Mouse (Mus musculus) liver (tissue): ENCODE measurements at regions not wholly inside any gene's neighbourhood (a gene's known extent, or its start where the extent isn't known, plus 50 kb on each side); places are given as distances from the start of the nearest gene placed in this dataset.

Experiments
- DNase-seq: peaks from one replicate; pipeline ENCODE4 v3.0.0-alpha.2; 2020; ENCODE audit warnings: mixed read lengths

- DNase-seq, result no peak
Observed at GRCm38 (mm10) chr10:99417591-99417990, 154.6 kb downstream of the Dusp6 start.

DNA sequence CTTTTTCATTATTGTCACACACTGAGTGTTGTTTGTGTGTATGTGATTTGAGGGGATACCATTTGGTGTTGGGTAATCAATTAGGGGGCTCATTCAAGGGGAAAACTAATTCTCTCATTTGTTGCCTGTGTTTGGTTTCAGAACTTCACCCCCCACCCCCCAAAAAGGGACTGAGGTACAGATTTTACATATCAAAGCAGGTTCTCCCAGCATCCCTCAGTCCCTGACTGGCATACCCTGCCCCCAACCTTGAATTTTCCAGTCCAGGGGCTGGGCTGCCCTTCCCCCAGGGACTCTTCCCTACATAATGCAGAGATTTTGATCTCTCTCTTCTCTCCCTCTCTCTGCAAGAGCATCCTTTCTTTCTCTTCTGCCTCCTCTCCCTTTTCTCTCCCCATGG lies 155.5 kb downstream of the Dusp6 start:
- no peak for DNase-seq

GRCm38 (mm10) chr10:99419532-99419931 lies 156.5 kb downstream of the Dusp6 start:
- DNase-seq, result no peak

DNA sequence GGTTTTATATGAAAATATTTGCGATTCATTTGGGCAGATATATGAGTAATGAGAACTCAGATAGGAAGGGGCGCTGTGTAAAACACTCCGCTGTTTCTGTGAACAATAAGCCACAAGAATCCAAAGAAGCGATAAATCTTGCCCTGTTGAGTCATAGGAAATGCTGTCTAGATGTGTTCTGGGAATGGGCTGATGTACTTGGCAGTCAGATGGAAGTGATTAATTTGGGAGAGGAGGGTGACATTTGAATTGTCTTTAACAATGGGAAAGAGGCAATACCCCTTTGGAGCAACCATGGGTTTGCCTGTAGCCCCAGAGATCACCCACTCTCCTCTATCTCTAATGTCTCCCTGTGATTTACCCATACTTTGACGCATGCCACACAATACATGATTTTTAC lies 160.4 kb downstream of the Dusp6 start:
- no peak for DNase-seq

GRCm38 (mm10) chr10:99425265-99425664 lies 162.2 kb downstream of the Dusp6 start:
- no peak for DNase-seq

DNA sequence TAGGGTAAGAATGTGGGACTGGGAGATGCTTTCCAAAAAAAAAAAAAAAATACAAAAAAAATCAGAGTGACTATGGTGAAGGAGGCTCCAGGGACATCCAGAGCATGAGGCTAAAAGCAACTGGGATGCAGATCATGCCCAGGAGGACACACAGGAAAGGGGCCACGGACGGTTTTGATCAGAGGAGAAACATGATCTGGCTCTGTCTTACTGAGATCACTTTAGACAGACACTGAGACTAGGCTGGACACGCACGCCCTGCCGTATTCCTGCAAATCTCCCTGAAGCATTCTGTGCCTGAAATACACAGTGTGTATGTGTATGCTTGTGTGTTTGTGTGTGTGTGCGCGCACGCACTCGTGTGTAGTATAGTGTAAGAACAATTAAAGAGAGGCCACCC lies 167.1 kb downstream of the Dusp6 start:
- no peak for DNase-seq

DNA sequence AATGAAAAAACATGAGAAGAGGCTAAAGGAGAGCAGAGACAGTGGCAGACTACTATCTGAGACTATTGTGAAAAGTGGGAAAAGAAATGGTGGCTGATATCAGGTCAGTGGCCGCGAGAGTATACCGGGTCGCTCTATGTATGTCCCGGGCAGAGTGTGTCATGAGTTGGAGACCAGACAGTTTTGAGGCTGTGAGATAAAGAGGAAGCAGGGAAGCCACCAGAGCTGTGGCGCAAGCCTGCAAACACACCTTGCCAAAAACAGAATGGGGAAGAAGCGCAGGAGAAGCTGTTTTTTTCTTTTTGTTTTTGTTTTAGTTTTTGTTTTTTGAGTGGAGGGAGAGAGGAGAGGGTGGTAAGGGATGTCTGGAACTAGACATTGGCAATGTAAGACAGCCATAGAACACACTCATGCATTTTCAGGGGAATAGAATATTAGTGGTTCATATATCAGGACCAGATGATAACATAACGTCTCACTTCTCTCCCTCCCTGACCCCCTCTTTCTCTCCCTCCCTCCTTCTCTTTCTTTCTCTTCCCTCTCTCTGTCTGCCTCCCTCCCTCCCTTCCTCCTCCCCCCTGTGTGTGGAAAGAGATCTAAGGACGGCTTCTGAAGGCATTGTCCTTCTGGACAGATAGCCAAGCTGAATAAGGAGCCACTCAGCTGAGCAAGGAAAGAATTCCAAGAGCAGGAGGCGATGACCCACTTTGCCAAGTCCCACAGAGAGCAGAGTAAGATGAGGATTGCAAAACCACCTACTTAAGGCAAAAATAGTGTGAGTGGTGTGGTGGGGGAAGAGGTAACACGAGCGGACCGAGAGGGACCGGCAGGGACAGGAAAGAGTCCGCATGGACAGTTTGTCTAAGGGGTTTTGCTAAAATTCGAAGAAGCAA lies 167.9 kb downstream of the Dusp6 start:
- peak; percentile 17 for DNase-seq

DNA sequence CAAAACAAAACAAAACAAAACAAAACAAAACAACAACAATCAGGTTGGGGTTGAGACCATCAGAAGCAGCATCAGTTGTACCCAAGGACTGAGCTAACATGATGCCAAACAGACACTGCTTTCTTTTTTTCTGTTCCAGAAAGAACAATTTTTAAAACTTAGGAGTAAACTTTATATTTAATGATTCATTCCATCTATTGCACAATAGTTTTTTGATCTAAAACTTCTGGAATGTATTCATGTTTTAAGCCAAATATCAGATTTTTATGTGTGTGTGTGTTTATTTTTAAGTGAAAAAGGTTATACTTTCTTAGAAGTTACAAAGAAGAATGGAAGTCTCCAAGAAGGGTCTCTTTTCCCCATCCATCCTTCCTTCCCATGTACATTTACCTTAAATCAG lies 174.0 kb downstream of the Dusp6 start:
- DNase-seq, result no peak

GRCm38 (mm10) chr10:99440169-99440568 lies 177.1 kb downstream of the Dusp6 start:
- DNase-seq, result no peak

DNA sequence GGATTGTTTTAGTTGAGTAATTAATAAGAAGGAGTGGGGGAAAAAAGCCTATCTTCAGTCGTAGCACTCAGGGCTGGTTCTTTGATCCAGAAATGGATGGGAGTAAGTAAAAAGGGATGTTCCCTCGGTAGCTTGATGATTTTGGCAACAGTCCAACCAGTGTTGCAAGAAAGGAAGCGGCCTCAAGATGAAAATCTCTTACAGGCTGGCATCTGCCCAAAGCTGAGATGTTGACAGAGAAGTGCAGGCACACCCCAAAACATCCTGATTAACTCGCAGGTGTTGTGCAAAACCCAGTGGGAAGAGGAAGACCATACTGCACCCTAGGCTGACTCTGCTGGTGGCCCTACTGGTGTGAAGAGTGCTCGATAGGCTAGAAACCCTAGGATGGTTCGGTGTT lies 178.0 kb downstream of the Dusp6 start:
- peak; percentile 17 for DNase-seq

DNA sequence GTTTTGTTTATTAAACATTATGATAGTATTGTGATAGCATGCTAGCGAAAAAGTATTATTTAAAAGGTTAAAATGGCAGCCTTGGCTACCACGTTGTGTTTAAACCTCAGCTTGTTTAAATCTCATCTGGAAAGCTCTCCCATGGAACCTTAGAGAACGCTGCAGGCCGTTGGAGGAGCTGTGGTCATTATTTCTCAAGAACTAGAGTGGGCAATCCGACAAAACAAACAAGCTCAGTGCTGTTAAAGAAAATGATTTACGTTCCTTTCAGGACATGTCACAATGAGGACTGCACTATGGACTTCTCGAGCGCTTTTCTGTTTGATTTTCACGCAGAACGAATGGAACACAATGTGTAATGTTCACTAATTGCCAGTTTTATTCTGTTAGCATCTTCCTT lies 178.9 kb downstream of the Dusp6 start:
- DNase-seq, result no peak

GRCm38 (mm10) chr10:99443453-99444170 lies 180.6 kb downstream of the Dusp6 start:
- no peak for DNase-seq

- DNase-seq, result no peak
Observed at GRCm38 (mm10) chr10:99450714-99451625, 187.9 kb downstream of the Dusp6 start.

DNA sequence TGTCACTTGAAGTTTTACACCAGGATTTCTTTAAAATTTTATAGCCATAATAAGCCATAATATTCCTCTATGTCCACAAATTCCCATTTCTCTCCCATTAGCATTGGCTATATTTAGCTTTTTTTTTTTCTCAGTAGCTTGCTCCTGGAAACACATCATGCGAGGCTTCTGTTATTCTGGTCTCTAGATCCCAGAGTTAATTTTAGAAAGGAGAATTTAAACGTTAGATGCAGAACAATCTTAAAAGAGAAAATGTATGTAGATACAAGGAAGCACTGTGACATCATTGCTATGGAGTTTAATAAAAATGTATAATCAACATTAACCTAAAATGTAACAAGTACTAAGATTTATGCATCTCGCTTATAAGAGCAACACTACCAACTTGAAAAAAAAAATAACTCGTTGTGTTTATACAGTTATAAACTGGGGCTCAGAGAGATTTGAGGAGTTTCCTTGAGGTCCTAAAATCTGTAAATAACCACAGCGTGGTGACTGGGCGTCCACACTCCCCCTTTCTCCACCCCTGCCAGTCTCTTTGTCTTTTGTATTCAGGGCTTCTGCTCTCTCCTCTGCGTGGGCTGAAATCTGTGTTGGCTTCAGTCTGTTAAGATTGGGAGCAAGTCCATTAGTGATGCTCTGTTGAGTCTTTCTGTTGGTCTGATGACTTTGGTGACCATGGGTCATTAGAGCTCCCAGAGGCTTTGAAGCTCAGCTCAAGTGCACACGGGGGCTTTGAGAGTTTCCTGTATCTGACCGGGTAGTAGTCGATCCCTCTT lies 188.8 kb downstream of the Dusp6 start:
- no peak for DNase-seq

- DNase-seq, result no peak
Observed at GRCm38 (mm10) chr10:99456180-99456579, 193.1 kb downstream of the Dusp6 start.

GRCm38 (mm10) chr10:99458047-99458446 lies 195.0 kb downstream of the Dusp6 start:
- DNase-seq, result no peak

DNA sequence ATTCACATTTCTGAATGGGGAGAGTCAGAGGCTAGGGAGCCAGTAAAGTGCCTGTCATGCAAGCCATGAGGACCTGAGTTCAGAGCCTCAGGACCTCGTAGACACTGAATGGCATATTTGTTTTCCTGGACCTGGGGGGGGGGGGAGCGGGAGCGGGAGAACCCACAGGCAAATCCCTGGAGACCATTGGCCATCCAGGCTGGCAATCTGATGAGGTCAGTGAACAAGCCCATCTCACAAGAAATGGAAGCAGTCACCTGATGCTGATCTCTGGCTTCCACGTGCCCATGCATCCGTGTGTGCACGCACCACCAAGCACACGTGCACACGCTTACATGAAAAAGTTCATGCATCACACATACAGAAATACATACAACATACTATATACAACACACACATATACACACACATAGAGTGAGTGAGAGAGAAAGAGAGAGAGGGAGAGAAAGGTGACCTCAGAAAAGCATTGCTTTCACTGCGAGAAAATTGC lies 196.2 kb downstream of the Dusp6 start:
- no peak for DNase-seq

- DNase-seq, result peak; percentile 36
Observed at GRCm38 (mm10) chr10:99459823-99460361, 196.9 kb downstream of the Dusp6 start.

DNA sequence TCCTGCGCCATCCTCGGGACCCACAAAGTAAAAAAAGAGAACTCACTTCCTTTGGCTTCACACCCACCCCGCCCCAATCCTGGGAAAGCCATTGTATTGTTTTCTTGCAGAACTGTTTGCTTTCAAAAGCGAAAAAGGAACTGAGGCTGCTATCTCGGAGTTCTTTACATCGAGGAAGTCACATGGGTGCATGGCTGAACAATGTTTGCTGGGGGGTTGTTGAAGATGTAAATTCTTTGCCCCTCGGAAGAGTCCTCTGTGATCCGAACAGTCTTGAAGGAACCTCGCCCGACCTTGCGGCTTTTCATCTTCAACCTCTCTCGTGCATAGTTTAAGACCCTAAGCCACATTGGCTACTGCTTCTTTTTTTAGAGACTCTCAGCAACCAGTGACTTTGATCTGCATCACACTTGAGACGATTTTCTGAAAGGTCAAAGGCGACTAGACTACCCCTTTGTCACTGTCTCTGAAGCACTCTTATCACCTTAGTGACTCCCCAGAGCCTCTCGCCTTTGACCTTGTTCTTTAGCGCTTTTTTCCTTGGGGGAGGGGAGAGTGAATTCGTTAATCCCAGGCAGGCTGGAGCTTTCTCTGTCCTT lies 197.9 kb downstream of the Dusp6 start:
- DNase-seq, result peak; percentile 24

DNA sequence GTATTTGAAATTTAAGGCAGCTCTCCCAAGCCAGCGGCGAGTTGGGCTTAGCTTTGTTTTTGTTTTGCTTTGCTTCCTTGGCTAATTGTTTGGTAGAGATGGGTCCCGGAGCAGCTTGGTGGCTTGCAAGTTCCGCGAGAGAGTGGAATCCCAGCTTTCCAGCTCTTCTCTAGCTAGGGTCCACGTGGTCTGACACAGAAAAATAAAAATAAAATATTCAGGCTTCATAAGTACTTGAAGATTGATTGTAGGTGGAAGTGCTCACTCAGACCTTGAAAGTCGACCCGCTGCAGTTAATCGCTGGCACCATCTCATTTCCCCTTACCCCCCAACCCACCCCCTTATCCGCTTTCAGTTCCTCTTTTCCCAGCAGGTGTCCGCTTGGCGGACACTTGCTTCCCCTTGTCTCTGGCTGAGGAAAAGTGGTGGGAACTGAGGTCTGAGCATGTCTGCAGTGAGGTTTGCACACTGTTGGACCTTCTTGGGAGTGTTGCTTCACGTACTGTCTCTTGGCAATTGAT lies 198.5 kb downstream of the Dusp6 start:
- DNase-seq, result peak; percentile 24

DNA sequence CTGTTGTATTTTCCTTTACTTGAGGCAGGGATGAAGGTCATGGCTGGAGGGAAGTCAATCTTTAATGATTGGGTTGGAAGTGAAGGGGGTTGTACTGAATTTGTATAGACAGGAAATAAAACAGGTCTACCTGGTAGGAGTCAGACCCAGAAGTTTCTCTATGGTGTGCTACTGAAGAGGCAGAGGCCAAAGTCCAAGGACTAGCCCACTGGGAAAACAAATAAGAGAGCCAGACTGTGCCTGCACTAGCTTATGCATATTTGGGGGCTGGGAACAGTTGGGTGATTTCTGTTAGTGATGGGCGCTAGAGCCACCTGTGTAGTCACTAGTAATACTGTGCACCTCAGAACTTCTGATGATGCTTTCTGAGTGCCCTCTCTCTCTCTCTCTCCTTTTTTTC lies 203.7 kb downstream of the Dusp6 start:
- no peak for DNase-seq
